Mouse (Mus musculus) gastrocnemius, postnatal 10 days (tissue): ENCODE data around the gene Hist1h2be. TPM values are rescaled to one million over a fixed set of nuclear protein-coding genes. Genes with fewer than 3 reads are reported as not detected.
A peak's percentile ranks its signal among the peaks of the same experiment; 100 is the strongest.

ENCODE experiments used
- DNase-seq: peaks from one replicate; pipeline ENCODE4 v3.0.0; 2021; ENCODE audit warnings: mixed read lengths
- long read RNA-seq, 2 experiments: library from polyadenylated mRNA; stranded (forward); transcript quantifications; one replicate each; pipeline ENCODE4 v2.0.0; 2021
- total RNA-seq, 2 experiments: library from RNA; stranded (reverse); gene quantifications; 2 replicates each; pipeline ENCODE4 v1.2.3; 2021

Gene Hist1h2be
- 10 to 100 TPM; 36.6 to 38.0 TPM for total RNA-seq
- long read RNA-seq, experiment 1, partial matches to known transcripts, result 3 of 5 reads
- long read RNA-seq, experiment 1, other reads (novel, unspliced or antisense), result 1 of 5 reads
- long read RNA-seq, experiment 2, partial matches to known transcripts, result 0 of 1 reads
- long read RNA-seq, experiment 2, other reads (novel, unspliced or antisense), result 0 of 1 reads

DNA sequence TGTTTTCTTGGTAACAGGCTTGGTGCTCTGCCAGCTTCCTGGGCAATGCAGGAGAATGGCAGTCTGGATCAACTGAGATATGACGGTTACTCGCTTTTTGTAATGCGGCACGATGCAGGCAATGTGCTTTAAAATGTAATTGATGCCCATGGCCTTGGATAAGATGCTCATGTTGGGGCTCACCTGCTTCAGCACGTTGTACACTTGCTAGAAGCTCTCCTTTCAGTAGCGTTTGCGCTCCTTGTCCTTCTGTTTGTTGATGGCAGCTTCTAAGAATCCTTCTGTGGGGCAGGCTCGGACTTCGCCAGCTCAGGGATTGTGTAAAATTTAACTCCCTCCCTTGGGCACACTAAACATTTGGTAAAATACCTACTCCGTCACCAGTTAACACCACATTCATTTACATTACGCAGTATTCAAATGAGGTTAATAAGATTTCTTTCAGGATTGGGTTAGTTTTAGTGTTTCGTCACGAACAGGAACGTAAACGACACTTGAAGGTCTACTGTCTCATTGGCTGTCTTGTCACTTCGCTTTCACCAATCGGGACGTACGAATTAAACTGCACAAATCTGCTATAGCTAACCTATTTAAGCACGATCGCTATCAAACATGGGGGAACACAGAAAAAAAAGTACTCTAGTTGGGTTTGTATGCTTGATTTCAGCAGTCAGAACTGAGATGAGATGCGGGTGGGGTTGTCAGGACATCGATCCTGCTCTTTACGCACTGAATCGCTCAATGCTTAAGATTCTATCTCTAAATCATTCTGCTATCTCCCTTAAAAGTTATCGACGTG lies at the start of gene Hist1h2be:
TSS of gene Hist1h2be (minus strand) at position 392 of the 799 bp plus-strand sequence.
- peak; percentile 56 for DNase-seq

DNA sequence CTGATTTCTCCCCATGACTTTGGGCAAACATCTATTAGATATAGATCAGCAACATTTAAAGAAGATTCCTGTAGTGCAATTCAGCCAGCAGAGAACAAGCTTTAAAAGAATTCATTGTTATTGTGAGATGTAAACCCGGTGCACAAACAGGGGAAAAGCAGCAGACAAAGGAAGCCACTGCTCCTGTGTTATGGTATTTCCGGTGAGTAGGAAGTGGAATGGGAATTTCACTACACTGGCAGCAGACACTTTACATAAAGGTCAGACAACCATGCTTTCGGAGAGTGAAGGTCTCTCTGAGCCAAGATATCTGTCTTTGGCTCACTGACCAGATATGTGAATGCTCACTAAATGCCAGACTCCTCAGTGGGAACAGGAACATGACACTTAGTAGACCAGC lies 41.6 kb upstream of the Hist1h2be start:
- no peak for DNase-seq

DNA sequence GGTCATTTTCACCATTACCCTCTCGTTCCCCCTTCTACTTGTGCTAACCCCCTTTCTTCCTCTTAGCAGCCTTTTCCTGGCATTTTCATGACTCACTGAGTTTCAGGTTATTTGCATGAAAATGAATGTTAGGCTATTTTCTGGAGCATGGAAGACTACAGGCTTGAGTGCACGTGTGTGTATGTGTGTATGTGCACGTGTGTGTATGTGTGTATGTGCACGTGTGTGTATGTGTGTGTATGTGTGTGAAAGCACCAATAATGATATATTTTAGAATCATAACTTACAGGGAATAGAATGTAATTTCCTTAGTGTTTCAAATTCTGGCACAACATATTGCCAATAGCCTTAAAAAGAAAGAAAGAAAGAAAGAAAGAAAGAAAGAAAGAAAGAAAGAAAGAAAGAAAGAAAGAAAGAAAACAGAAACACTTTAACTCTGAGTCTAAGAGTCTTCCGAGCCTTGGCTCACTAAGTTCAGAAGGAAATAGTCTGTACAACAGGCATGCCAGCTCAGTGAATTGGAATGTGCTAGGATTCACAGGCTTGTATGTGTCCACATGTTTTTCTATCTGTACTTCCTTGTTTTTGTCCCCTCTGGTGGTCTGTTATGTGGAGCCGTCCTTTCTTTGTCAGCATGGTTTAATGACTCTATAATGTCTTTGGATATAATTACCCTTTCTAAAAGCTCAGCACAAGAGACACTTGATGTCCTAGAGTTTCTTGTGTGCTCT lies 38.9 kb upstream of the Hist1h2be start:
- no peak for DNase-seq

DNA sequence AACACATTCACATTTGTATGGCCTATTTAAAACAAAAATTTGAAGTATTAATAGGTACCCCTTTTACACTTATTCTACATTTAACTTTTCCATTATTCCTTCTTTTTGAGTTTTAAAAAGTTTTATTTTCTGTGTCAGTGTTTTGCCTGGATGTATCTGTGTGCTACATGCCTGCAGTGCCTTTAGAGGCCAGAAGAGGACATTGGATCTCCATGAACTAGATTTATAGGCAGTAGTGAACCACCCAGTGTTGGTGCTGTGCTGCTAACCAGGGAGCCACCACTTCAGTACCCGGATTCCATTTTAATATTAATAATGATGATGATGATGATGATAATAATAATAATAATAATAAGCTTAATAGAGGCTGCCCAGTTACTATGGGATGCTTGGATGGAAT lies 9.7 kb upstream of the Hist1h2be start:
- DNase-seq, result no peak

DNA sequence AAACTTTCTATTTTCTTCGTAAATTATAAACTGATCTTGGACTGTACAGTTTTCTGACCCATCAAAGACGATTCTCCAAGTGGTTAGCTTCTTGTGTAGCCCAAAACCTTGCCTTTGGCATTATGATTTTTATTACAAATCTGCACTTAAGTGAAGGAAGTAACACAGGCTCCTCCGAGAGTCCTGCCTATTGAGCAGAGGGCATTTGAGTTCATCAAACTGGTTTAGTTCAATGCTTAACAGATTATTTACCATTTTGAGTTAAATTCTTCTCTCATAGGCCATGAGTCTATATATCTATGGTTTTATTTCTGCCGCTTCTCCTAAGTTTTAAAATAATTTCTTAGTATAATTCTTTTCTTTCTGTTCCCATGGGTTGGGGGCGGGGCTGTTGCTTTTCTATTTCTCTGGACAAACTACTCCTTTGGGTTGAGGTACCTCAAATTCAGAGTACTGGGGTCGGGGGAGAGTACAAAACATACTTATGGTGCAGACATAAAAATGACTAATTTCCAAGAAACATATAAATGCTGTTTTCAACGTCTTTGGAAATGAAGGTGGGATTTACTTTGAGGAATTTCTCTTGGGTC lies 2.0 kb upstream of the Hist1h2be start:
- DNase-seq, result peak; percentile 8

DNA sequence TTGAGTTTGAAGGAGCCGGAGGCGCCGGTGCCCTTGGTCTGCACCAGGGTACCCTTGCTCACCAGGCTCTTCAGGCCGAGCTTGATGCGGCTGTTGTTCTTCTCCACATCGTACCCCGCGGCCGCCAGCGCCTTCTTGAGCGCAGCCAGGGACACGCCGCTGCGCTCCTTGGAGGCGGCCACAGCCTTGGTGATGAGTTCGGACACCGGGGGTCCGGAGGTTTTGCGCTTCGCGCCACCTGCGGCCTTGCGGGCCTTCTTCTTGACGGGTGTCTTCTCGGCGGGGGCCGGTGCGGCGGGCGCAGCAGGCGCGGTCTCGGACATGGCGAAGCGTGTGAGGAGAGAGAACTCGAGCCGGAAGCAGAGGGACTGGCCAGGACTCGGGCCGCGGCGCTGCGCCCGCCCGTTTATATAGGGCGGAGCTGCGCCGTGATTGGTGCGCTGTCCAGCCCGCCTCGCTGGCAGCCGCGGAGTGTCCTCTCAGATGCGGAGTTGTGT lies 1.3 kb upstream of the Hist1h2be start, which contains the start of gene Hist1h1e:
TSS of gene Hist1h1e (minus strand) at position 384 of the 497 bp plus-strand sequence.
- peak; percentile 93 for DNase-seq

DNA sequence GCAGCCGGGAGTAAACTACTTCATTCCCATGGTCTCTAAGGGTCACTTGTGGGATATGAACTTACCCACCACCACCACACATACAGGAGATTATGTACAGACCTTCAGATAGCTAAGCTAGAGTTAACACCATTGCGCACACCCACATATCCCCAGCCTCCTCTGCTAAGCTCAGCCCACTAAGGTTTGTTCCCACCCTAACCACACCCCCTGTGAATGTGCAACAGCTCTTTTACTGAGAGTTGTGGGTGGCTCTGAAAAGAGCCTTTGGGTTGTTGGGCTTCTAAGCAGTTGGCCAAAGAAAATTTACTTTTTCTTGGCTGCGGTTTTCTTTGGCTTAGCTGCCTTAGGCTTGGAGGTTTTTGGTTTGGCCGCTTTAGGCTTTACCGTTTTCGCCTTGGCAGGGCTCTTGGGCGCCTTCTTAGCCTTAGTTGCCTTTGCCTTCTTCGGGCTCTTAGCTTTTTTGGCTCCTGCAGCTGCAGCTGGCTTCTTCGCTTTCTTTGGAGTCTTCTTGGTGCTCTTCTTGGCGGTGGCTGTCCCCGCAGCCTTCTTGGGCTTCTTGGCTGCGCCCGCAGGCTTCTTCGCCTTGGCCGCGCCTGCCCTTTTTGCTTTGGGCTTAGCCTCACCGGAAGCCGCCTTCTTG lies 729 bp upstream of the Hist1h2be start:
- DNase-seq, result peak; percentile 55

DNA sequence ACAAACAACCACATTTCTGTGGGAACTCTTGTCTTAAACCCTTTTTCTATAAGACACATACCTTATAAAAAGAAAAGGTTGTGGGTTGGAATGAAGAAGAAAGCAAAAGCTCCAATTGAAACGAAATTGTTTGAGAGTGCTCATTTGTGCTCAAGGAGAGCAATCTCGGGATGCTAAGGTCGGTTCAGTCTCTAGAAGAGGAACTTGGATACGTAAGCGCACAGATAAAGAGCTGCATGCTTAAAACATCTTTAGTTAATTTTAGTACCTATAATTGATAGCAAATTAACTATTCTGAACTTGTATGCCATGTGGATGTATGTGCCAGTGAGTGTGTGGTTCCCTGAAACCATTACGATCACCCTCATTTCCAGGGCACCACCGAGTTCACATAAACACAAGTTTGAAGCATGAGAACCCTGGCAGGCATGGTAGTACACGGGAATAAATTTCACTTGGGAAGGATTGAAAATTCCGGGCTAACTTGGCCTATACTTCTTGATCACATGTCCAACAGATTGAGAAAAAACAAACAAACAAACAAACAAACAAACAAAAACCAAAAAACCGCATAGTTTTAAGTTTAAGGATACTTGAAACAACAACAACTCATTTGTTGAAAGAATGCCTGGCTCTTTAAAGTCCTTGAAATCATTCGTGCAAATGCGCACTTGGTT lies 730 bp downstream of the Hist1h2be start:
- DNase-seq, result no peak

DNA sequence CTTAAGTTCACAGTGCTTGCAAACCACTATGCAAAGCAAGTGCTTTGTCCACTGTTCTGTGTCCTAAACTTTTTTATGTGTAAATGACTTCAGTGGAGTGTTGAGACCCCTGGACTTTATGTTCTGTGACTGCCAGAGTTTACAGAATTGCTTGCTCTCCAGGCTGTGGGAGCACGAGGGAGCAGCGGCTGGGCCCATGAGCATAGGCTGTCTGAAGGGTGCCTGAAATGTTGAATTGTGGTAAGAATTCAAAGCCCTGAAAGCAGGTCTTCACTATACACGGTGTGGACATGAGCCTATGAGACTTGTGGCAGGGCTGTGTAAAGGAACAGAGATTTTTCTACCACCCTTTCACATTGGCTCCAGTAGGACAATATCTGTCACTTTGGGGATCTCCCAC lies 9.3 kb downstream of the Hist1h2be start:
- no peak for DNase-seq

DNA sequence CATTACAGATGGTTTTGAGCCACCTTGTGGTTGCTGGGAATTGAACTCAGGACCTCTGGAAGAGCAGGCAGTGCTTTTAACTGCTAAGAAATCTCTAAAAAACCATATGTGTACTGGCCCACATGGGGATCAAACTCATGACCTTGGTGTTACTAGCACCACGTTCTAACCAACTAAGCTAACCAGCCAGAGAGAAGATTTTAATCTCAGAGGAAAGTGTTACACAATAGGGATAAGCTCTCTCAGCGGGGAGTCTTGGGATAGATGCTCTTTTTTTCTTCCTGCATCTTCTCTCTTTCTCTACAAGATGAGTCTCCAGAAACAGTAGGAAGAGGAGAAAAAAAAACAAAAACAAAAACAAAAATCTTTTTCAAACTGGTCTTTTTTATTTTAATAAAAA lies 10.5 kb downstream of the Hist1h2be start:
- DNase-seq, result no peak

DNA sequence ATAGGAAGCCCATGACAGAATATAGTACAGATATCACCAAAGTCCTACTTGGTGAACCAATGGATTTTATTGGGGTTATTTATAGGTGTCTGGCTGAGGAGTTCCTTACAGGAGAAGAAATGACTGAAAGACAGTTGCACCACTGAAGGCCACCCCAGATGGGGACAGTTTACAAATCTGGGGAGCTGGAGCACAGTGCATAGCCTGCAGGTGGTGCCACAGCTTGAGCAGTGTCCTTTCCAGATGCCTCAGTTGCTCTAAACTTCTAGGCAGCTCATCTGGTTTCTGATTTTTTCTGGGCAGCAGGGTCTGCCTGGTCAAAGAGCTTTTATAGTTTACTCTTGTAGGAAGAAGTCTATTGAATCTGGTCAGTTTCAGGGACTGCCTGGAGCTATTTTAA lies 11.1 kb downstream of the Hist1h2be start:
- no peak for DNase-seq

DNA sequence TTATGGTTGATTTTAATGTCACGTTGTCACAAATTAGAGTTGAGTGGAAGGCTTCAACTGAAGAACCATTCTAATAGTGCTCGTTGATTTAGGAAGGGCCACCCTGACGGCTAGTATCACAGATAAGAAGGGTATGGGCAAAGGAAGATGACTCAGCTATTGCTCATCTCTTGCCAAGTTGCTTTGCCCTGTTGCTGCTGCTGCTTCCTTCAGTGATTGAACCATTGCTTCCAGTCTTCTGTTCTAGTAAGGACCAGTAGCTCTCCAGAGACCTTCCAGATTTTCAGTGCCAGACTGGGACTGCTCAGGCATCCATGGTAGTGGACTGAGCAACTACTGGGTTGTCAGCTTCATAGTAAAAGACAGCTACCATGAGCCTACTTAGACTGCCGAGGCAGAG lies 11.7 kb downstream of the Hist1h2be start:
- DNase-seq, result no peak

DNA sequence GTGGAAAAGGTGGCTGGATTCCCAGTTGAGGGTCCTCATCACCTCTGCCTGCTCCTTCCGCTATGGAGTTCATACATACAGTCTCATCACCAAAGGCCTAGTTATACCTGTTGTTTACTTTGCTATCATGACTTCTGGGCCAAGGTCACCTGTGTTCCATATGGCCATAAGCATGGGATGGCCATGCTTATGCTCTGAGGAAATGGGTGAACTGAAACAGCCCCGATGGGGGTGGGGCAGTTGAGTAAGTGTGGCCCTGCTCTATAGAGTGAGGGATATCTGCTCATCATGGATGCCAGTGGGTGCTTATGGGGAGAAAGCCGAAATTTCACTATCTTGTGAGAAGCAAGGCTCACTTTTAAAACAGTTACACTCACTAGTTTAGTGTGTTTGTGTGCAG lies 15.9 kb downstream of the Hist1h2be start:
- no peak for DNase-seq

DNA sequence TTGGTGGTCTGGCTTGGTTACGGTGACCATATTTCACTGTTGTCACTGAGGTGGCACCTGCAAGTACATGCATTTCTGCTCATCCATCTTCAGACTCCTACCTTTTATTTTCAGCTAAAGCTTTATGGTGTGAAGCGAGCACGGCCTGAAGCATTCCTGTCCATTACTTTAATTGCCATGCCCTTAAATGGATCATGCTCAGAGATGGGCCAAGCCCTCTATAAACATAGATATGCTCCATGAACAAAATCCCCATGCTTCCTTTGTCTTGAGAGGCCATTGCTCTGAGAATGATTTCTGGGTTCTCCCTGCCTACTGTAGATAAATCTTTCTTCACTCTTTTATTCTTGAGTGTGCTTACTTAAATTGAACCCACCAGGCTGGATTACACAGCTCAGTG lies 16.5 kb downstream of the Hist1h2be start:
- DNase-seq, result no peak

DNA sequence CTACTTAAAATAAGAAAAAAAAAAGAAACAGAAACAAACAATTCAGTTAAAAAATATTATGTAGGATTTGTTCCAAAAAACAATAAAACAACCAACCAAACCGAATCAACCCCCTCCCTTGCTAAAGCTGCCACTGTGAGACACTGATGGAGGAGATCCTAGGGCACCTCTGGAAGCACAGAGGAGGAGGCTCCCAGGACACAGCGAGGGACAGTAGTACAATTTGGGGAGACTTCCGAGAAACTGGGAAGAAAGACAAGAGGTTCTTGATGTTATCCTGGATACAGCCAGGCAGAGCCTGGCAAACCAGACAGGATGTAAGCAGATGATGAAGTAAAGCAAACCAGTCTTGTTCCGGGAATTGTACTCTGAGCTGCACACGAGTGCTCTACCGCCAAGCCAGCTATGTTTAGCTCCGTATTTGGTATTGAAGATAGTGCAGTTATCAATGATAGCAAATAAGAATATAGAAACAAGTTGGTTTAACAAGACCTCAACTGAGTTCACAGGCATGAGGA lies 17.7 kb downstream of the Hist1h2be start:
- DNase-seq, result no peak

DNA sequence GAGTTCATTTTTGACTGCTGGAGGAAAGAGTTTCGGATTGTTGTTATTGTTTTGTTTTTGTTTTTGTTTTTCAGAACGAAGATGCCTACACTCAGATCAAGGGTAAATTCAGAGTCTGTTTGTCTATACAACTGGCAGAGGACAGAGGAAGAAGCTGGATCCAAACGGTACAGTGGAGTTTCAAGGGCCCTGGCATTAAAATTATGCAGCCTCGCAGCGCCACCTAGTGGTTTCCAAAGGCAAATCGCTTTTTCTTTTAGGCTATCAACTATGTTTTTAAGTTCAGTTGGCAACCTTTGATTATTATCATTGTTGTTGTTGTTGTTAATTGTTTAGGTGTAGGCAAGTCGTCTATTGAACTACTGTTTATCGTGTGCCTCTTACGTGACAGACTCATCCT lies 23.0 kb downstream of the Hist1h2be start:
- peak; percentile 83 for DNase-seq

DNA sequence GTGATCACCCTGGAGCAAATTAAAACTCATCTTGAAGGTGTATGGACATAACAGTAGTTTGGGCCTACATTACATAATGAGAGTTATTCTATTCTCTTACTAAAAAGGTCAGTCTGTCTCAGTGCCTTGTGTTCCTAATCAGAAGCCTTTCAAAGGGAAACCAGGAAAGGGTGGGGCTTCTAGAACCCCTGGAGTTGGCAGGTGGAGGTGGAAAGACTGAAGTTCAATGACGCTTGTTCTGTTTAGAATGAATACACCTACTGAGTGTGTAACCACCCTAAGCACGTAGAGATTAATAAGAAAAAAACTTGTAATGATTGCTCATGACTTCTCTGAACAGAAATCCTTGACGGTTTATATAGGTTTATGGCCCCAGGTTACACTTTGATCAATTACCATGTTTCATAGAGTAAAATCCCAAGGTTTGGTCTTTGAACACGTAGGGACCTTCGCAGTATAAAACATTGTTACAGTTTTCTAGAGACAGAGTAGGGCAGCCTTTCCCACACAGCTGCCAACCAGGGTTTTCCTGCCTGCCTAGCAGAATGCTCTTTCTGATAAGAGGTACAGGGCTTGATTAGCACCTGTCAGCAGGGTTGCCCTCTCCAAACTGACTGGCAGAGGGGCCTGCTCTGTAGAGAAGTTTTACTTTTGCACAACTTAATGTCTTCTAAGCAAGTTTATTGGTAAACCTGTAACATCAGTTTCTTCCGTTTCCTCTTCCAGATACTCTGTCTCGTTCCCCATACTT lies 25.1 kb downstream of the Hist1h2be start:
- no peak for DNase-seq

DNA sequence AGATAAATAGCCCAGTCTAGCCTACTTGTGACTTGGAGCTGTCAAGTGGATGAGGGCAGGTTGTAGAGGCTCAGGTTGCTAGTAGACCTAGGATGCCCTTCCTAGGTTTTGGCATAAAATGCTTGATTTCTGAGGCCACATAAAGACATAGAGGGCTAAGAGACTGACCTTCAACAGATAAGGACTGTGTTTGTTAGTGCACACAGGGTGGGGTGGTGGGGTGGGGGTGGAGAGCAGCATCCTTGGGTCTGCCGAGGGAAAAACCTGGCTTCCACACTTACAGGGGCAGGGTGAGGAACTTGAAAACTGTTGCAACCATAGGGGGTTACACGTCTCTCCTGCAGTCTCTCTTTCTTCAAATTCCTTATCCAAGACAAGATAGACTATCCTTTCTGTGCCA lies 25.7 kb downstream of the Hist1h2be start:
- DNase-seq, result no peak

DNA sequence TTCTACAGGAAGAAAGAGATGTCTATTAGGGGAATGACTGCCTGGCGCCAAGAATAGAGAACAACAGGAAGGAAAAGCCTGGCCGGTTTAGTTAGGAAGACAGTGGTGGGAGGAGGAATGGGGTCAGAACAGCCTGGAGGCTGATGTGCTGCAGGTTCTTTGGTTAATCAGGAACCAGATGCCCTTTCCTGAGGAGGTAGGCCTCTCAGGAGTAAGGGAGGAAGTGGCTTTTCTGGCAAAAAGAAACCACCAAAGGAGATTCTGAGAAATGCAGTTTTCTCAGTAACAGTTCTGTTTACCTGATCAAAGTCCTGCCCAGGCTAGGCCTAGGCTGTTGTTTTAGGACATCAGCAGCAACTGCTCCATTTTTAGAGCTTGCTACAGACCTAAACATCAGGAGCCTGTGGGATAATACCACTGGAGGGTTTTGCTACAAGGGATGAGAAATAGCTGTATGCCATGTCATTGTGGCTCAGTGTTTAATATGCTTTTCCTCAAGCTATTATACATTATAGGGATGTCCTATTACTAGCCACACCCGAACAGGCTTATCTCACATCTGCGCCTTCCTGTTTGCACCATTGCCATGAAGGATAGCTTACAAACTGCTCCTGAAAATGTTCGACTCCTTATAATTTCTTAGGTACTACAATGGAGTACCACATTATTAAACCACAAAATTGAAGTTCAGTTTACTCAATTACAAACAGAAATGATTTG lies 27.7 kb downstream of the Hist1h2be start:
- DNase-seq, result no peak

DNA sequence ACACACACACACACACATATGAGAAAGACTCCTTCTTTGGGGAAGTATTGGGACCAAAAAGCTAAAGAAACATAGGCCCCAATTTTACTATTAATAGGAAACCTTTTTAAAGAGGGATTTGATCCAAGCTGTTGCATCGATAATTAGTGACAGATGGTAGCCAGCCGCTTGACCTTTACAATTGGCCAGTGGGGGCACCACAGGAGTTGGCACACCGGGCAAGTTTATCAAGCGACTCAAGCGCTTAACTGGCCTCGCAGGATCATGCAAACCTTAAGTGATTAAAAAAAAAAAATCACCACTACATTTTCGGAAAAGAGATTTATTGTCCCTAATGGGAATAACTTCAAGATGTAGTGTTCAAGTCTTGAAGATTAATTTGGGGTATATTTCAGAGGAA lies 28.3 kb downstream of the Hist1h2be start:
- DNase-seq, result no peak
